Mouse (Mus musculus) lung, embryonic 14.5 days (tissue): ENCODE data around the gene 4833439L19Rik. TPM values are rescaled to one million over a fixed set of nuclear protein-coding genes. Genes with fewer than 3 reads are reported as not detected.

Experiments used
- ATAC-seq: fragments of 200-750 bp; cut with Nextera tagmentation; 2 replicates; pipeline ENCODE4 v1.8.0; 2017; ENCODE audit warnings: mild to moderate bottlenecking, moderate TSS enrichment, moderate library complexity; ENCODE audit not compliant: insufficient read depth
- DNase-seq: peaks from one replicate; pipeline ENCODE4 v3.0.0-alpha.2; 2015
- H3K27ac ChIP-seq: fragments of 300-500 bp; sonication (generic); 2 replicates; pipeline ENCODE4 v1.5.1; 2014; ENCODE audit warnings: low read depth, mild to moderate bottlenecking, moderate library complexity
- H3K27me3 ChIP-seq: fragments of 300-500 bp; sonication (generic); 2 replicates; pipeline ENCODE4 v1.6.1; 2014; ENCODE audit warnings: low read length, control low read depth; ENCODE audit not compliant: insufficient read depth
- H3K36me3 ChIP-seq: fragments of 300-500 bp; sonication (generic); 2 replicates; pipeline ENCODE4 v1.6.1; 2014; ENCODE audit warnings: control low read depth; ENCODE audit not compliant: insufficient read depth
- H3K4me1 ChIP-seq: fragments of 300-500 bp; sonication (generic); 2 replicates; pipeline ENCODE4 v1.6.1; 2014; ENCODE audit warnings: antibody characterized with exemption, control low read depth; ENCODE audit not compliant: insufficient read depth
- H3K4me2 ChIP-seq: fragments of 300-500 bp; sonication (generic); 2 replicates; pipeline ENCODE4 v1.6.1; 2014; ENCODE audit warnings: mild to moderate bottlenecking
- H3K4me3 ChIP-seq: fragments of 300-500 bp; sonication (generic); 2 replicates; pipeline ENCODE4 v1.5.1; 2014; ENCODE audit warnings: low read depth, low read length
- H3K9ac ChIP-seq: fragments of 300-500 bp; sonication (generic); 2 replicates; pipeline ENCODE4 v1.6.1; 2014
- H3K9me3 ChIP-seq: fragments of 300-500 bp; sonication (generic); 2 replicates; pipeline ENCODE4 v1.6.1; 2016; ENCODE audit warnings: low read depth, low read length, control low read depth
- CTCF ChIP-seq: IDR thresholded peaks from 2 replicates; pipeline ENCODE4 v1.5.1; 2016; ENCODE audit warnings: antibody characterized with exemption, low read depth
- WGBS: fragments of 180-500 bp; shearing (Covaris S2); extraction: QIAGEN DNeasy Blood & Tissue Kit; methylation state at CpG from one replicate; pipeline ENCODE4 v1.1.7; 2014; 5-methylcytosine and 5-hydroxymethylcytosine counted together
- polyA plus RNA-seq: library from polyadenylated mRNA; unstranded; fragments of >200 nt; fragmentation: Nextera tagmentation; extraction: Ambion mirVana; gene quantifications from 2 replicates; pipeline ENCODE4 v1.2.1, GENCODE M21; 2014

4833439L19Rik gene
- polyA plus RNA-seq, 1 experiment from 2014 or later: 137 TPM

- no peak overlapping the region for H3K4me3 ChIP-seq
- DNase-seq (no peak), ATAC-seq (no peak)
- H3K27me3 ChIP-seq: no peaks in the 10 kb centered on the region
- no peak overlapping the region for H3K27ac ChIP-seq
- H3K36me3 ChIP-seq: peaks cover 59% of the 10 kb centered on the region
- no peaks in the 10 kb centered on the region for H3K9me3 ChIP-seq
- no peak overlapping the region for H3K4me2 ChIP-seq
- no peaks in the 10 kb centered on the region for H3K4me1 ChIP-seq
- no peak for TF ChIP-seq CTCF
- H3K9ac ChIP-seq: no peak overlapping the region
- 83% methylated on average over 6 of the region's 6 CpGs for WGBS
Observed at GRCm38 (mm10) chr13:54527140-54527539, 38.1 kb downstream of the 4833439L19Rik start.

GRCm38 (mm10) chr13:54521181-54521580 lies 44.1 kb downstream of the 4833439L19Rik start:
- Histone ChIP-seq H3K4me2 (no peak overlapping the region), H3K27me3 (no peaks in the 10 kb centered on the region), H3K9ac (no peak overlapping the region), H3K9me3 (no peaks in the 10 kb centered on the region), H3K4me1 (no peaks in the 10 kb centered on the region), H3K36me3 (peaks cover 24% of the 10 kb centered on the region), H3K27ac (no peak overlapping the region), H3K4me3 (no peak overlapping the region)
- no peak for TF ChIP-seq CTCF
- DNase-seq (no peak), ATAC-seq (no peak)

- no peak; the same call in 1 of the 2 replicates for TF ChIP-seq CTCF
- Histone ChIP-seq H3K9me3 (no peaks in the 10 kb centered on the region; the same call in 1 of the 2 replicates), H3K4me1 (no peaks in the 10 kb centered on the region), H3K4me3 (no peak overlapping the region), H3K36me3 (peaks cover 17% of the 10 kb centered on the region), H3K27ac (no peak overlapping the region), H3K9ac (no peak overlapping the region), H3K27me3 (no peaks in the 10 kb centered on the region), H3K4me2 (no peak overlapping the region)
- DNase-seq (peak; percentile 12), ATAC-seq (no peak)
- WGBS: 94% methylated on average over 4 of the region's 4 CpGs
Observed at GRCm38 (mm10) chr13:54520221-54520620, 45.0 kb downstream of the 4833439L19Rik start.

- Histone ChIP-seq H3K27ac (no peak overlapping the region), H3K4me3 (no peak overlapping the region), H3K9me3 (no peaks in the 10 kb centered on the region), H3K4me2 (no peak overlapping the region), H3K36me3 (no peaks in the 10 kb centered on the region), H3K4me1 (peaks cover 7% of the 10 kb centered on the region; the same call in 1 of the 2 replicates), H3K27me3 (no peaks in the 10 kb centered on the region), H3K9ac (no peak overlapping the region)
- ATAC-seq (no peak), DNase-seq (no peak)
- 97% methylated on average over 1 of the region's 1 CpGs for WGBS
- no peak for TF ChIP-seq CTCF
Observed at GRCm38 (mm10) chr13:54505920-54506319, 59.3 kb downstream of the 4833439L19Rik start.

GRCm38 (mm10) chr13:54504611-54505260 lies 60.5 kb downstream of the 4833439L19Rik start:
- Histone ChIP-seq H3K36me3 (no peaks in the 10 kb centered on the region), H3K4me3 (peak overlapping the region; percentile 76), H3K9ac (peak overlapping the region; percentile 82), H3K9me3 (no peaks in the 10 kb centered on the region), H3K27ac (peak overlapping the region; percentile 67), H3K4me1 (peaks cover 7% of the 10 kb centered on the region; the same call in 1 of the 2 replicates), H3K4me2 (peak overlapping the region; percentile 89), H3K27me3 (no peaks in the 10 kb centered on the region)
- WGBS: 24% methylated on average over 7 of the region's 7 CpGs
- DNase-seq (peak; percentile 28), ATAC-seq (no peak)
- TF ChIP-seq CTCF: no peak

- WGBS: under 1% methylated on average over 102 of the region's 105 CpGs
- no peaks in the 10 kb centered on the region for H3K36me3 ChIP-seq
- DNase-seq (peak; percentile 75), ATAC-seq (peak; percentile 95)
- H3K27ac ChIP-seq: peak within 1 kb of the TSS; percentile 67
- peak within 1 kb of the TSS; percentile 89 for H3K4me2 ChIP-seq
- H3K27me3 ChIP-seq: no peaks in the 10 kb centered on the region
- H3K4me3 ChIP-seq: peak within 1 kb of the TSS; percentile 76
- H3K9me3 ChIP-seq: no peaks in the 10 kb centered on the region
- H3K4me1 ChIP-seq: peaks cover 7% of the 10 kb centered on the region; the same call in 1 of the 2 replicates
- TF ChIP-seq CTCF: no peak
- peak within 1 kb of the TSS; percentile 82 for H3K9ac ChIP-seq
Observed at GRCm38 (mm10) chr13:54503604-54504521, 61.4 kb downstream of the 4833439L19Rik start, which contains the start of gene Simc1. TSS of gene Simc1 (plus strand) at chr13:54503779.

- WGBS: under 1% methylated on average over 14 of the region's 14 CpGs
- Histone ChIP-seq H3K4me3 (peak overlapping the region; percentile 76), H3K36me3 (no peaks in the 10 kb centered on the region), H3K27ac (no peak overlapping the region), H3K9me3 (no peaks in the 10 kb centered on the region), H3K4me1 (peaks cover 7% of the 10 kb centered on the region; the same call in 1 of the 2 replicates), H3K27me3 (no peaks in the 10 kb centered on the region), H3K9ac (peak overlapping the region; percentile 82; the same call in 1 of the 2 replicates), H3K4me2 (peak overlapping the region; percentile 89)
- TF ChIP-seq CTCF: 0 out of 2 replicates have a peak, but pooled peaks have one; percentile 4
- DNase-seq (no peak), ATAC-seq (peak; percentile 71)
Observed at GRCm38 (mm10) chr13:54503278-54503603, 62.0 kb downstream of the 4833439L19Rik start.
